Mouse (Mus musculus) intestine, embryonic 14.5 days (tissue): ENCODE data around the gene Higd1a. TPM values are rescaled to one million over a fixed set of nuclear protein-coding genes. Genes with fewer than 3 reads are reported as not detected.

Source experiments
- ATAC-seq: fragments of 200-750 bp; cut with Nextera tagmentation; replicated peaks from 2 replicates; pipeline ENCODE4 v1.8.0; 2017; ENCODE audit warnings: low read depth, moderate number of reproducible peaks, moderate TSS enrichment, moderate library complexity; ENCODE audit not compliant: low FRiP score, low TSS enrichment
- DNase-seq: peaks from one replicate; pipeline ENCODE4 v3.0.0-alpha.2; 2018; ENCODE audit warnings: low spot score
- H3K27ac ChIP-seq: fragments of 300-500 bp; sonication (generic); 2 replicates; pipeline ENCODE4 v1.5.1; 2014; ENCODE audit warnings: low read depth, mild to moderate bottlenecking, control low read depth
- H3K27me3 ChIP-seq: fragments of 300-500 bp; sonication (generic); replicated peaks from 2 replicates; pipeline ENCODE4 v1.6.1; 2014; ENCODE audit warnings: low read length, control low read depth; ENCODE audit not compliant: control insufficient read depth, insufficient read depth
- H3K36me3 ChIP-seq: fragments of 300-500 bp; sonication (generic); 2 replicates; pipeline ENCODE4 v1.6.1; 2014; ENCODE audit warnings: low read length, control low read depth; ENCODE audit not compliant: control insufficient read depth, insufficient read depth
- H3K4me1 ChIP-seq: fragments of 300-500 bp; sonication (generic); replicated peaks from 2 replicates; pipeline ENCODE4 v1.6.1; 2014; ENCODE audit warnings: low read length, control low read depth, mixed read lengths; ENCODE audit not compliant: control insufficient read depth, insufficient read depth
- H3K4me2 ChIP-seq: fragments of 300-500 bp; sonication (generic); 2 replicates; pipeline ENCODE4 v1.6.1; 2014; ENCODE audit warnings: low read length
- H3K4me3 ChIP-seq: fragments of 300-500 bp; sonication (generic); 2 replicates; pipeline ENCODE4 v1.5.1; 2014; ENCODE audit warnings: low read depth, low read length, control low read depth, mixed read lengths
- H3K9ac ChIP-seq: fragments of 300-500 bp; sonication (generic); 2 replicates; pipeline ENCODE4 v1.6.1; 2014; ENCODE audit warnings: mild to moderate bottlenecking, low read length
- H3K9me3 ChIP-seq: fragments of 300-500 bp; sonication (generic); 2 replicates; pipeline ENCODE4 v1.6.1; 2016; ENCODE audit warnings: low read length, control low read depth; ENCODE audit not compliant: control insufficient read depth
- WGBS: fragments of 180-500 bp; shearing (Covaris S2); extraction: QIAGEN DNeasy Blood & Tissue Kit; methylation state at CpG from one replicate; pipeline ENCODE4 v1.1.7; 2014; 5-methylcytosine and 5-hydroxymethylcytosine counted together
- polyA plus RNA-seq: library from polyadenylated mRNA; unstranded; fragments of >200 nt; fragmentation: Nextera tagmentation; extraction: Ambion mirVana; gene quantifications from 2 replicates; pipeline ENCODE4 v1.2.1, GENCODE M21; 2014

Higd1a gene
- polyA plus RNA-seq, 1 experiment from 2014 or later: 190 TPM

- DNase-seq (peak; percentile 92), ATAC-seq (peak; percentile 82)
- Histone ChIP-seq H3K4me3 (peak within 1 kb of the TSS; percentile 44), H3K27ac (no peak within 1 kb of the TSS), H3K9me3 (no peaks in the 10 kb centered on the region), H3K4me2 (peak within 1 kb of the TSS; percentile 75), H3K4me1 (no peaks in the 10 kb centered on the region), H3K9ac (peak within 1 kb of the TSS; percentile 38; the same call in 1 of the 2 replicates), H3K36me3 (no peaks in the 10 kb centered on the region), H3K27me3 (no peaks in the 10 kb centered on the region)
- WGBS: 5% methylated on average over 61 of the region's 61 CpGs
These were observed 19.1 kb downstream of the Higd1a start, which contains the start of gene Ccdc13 for GRCm38 (mm10) chr9:121838829-121839621. TSS of gene Ccdc13 (minus strand) at chr9:121839461.

- no peaks in the 10 kb centered on the region for H3K27me3 ChIP-seq
- no peaks in the 10 kb centered on the region for H3K9me3 ChIP-seq
- H3K9ac ChIP-seq: no peak overlapping the region
- DNase-seq: no peak
- H3K4me1 ChIP-seq: no peaks in the 10 kb centered on the region
- WGBS: 90% methylated on average over 6 of the region's 6 CpGs
- ATAC-seq: no peak
- no peak overlapping the region for H3K4me2 ChIP-seq
- H3K36me3 ChIP-seq: no peaks in the 10 kb centered on the region
- H3K27ac ChIP-seq: no peak overlapping the region
- H3K4me3 ChIP-seq: no peak overlapping the region
These were observed 20.2 kb downstream of the Higd1a start for GRCm38 (mm10) chr9:121838008-121838407.

- ATAC-seq (no peak), DNase-seq (no peak)
- no peaks in the 10 kb centered on the region for H3K9me3 ChIP-seq
- H3K4me2 ChIP-seq: no peak overlapping the region
- no peak overlapping the region for H3K4me3 ChIP-seq
- no peaks in the 10 kb centered on the region for H3K4me1 ChIP-seq
- H3K36me3 ChIP-seq: no peaks in the 10 kb centered on the region
- H3K27ac ChIP-seq: no peak overlapping the region
- H3K27me3 ChIP-seq: no peaks in the 10 kb centered on the region
- 77% methylated on average over 11 of the region's 11 CpGs for WGBS
- H3K9ac ChIP-seq: no peak overlapping the region
These were observed 24.3 kb downstream of the Higd1a start for GRCm38 (mm10) chr9:121833825-121834224.

GRCm38 (mm10) chr9:121830956-121831293 lies 27.2 kb downstream of the Higd1a start:
- H3K4me1 ChIP-seq: no peaks in the 10 kb centered on the region
- H3K36me3 ChIP-seq: no peaks in the 10 kb centered on the region
- WGBS: 30% methylated on average over 6 of the region's 6 CpGs
- H3K27ac ChIP-seq: no peak overlapping the region
- no peaks in the 10 kb centered on the region for H3K27me3 ChIP-seq
- H3K4me3 ChIP-seq: no peak overlapping the region
- DNase-seq (peak; percentile 93), ATAC-seq (0 out of 2 replicates have a peak, but pooled peaks have one; percentile 14)
- H3K9me3 ChIP-seq: no peaks in the 10 kb centered on the region
- H3K9ac ChIP-seq: no peak overlapping the region
- H3K4me2 ChIP-seq: no peak overlapping the region

GRCm38 (mm10) chr9:121830243-121830955 lies 27.8 kb downstream of the Higd1a start:
- peak; percentile 63 for DNase-seq
- Histone ChIP-seq H3K36me3 (no peaks in the 10 kb centered on the region), H3K4me2 (no peak overlapping the region), H3K27ac (no peak overlapping the region), H3K4me3 (no peak overlapping the region), H3K9me3 (no peaks in the 10 kb centered on the region), H3K27me3 (no peaks in the 10 kb centered on the region), H3K9ac (no peak overlapping the region), H3K4me1 (no peaks in the 10 kb centered on the region)
- WGBS: 77% methylated on average over 6 of the region's 6 CpGs
- no peak for ATAC-seq

- DNase-seq (no peak), ATAC-seq (no peak)
- H3K9ac ChIP-seq: no peak overlapping the region
- H3K36me3 ChIP-seq: no peaks in the 10 kb centered on the region
- H3K9me3 ChIP-seq: no peaks in the 10 kb centered on the region
- no peak overlapping the region for H3K27ac ChIP-seq
- WGBS: 54% methylated on average over 7 of the region's 7 CpGs
- no peak overlapping the region for H3K4me3 ChIP-seq
- H3K27me3 ChIP-seq: no peaks in the 10 kb centered on the region
- H3K4me1 ChIP-seq: no peaks in the 10 kb centered on the region
- no peak overlapping the region for H3K4me2 ChIP-seq
These were observed 28.7 kb downstream of the Higd1a start for GRCm38 (mm10) chr9:121829270-121829992.

GRCm38 (mm10) chr9:121828314-121828713 lies 29.8 kb downstream of the Higd1a start:
- no peak overlapping the region for H3K27ac ChIP-seq
- no peak for DNase-seq
- no peaks in the 10 kb centered on the region for H3K9me3 ChIP-seq
- ATAC-seq: no peak
- no peak overlapping the region for H3K4me3 ChIP-seq
- H3K4me2 ChIP-seq: no peak overlapping the region
- no peaks in the 10 kb centered on the region for H3K27me3 ChIP-seq
- H3K36me3 ChIP-seq: no peaks in the 10 kb centered on the region
- 61% methylated on average over 6 of the region's 6 CpGs for WGBS
- H3K9ac ChIP-seq: no peak overlapping the region
- H3K4me1 ChIP-seq: no peaks in the 10 kb centered on the region

GRCm38 (mm10) chr9:121826356-121826755 lies 31.8 kb downstream of the Higd1a start:
- Histone ChIP-seq H3K4me3 (no peak overlapping the region), H3K9ac (no peak overlapping the region), H3K27me3 (no peaks in the 10 kb centered on the region), H3K36me3 (no peaks in the 10 kb centered on the region), H3K27ac (no peak overlapping the region), H3K9me3 (no peaks in the 10 kb centered on the region), H3K4me1 (no peaks in the 10 kb centered on the region), H3K4me2 (no peak overlapping the region)
- ATAC-seq: no peak
- 91% methylated on average over 3 of the region's 3 CpGs for WGBS
- DNase-seq: no peak
